ENCODE assay signal across 8 mouse cellular contexts in genomic region chrX:157817571-157818206, GRCm38 (mm10). TPM values are rescaled to one million over a fixed set of nuclear protein-coding genes. Genes with fewer than 3 reads are reported as not detected.
DNase-seq lines count a peak whose midpoint lies in the region; ATAC-seq and TF ChIP-seq lines count a peak whose summit lies in the region.

No protein-coding gene starts in this region.

- peak overlapping the region; percentile 56 for H3K4me2 ChIP-seq in hindbrain, embryonic 15.5 days
- H3K4me2 ChIP-seq in midbrain, postnatal 0 days (ENCODE audit: low read depth, low read length, poor library complexity, severe bottlenecking): peak overlapping the region; percentile 44

- H3K9me3 ChIP-seq in hindbrain, embryonic 15.5 days: no peaks in the 10 kb centered on the region
- H3K9me3 ChIP-seq in midbrain, postnatal 0 days (ENCODE audit: low read length): no peaks in the 10 kb centered on the region

- TF ChIP-seq CTCF in gastrocnemius, adult 2 months (IDR thresholded peaks at IDR 0.05): no peak
- no peak for TF ChIP-seq CTCF in midbrain, postnatal 0 days (IDR thresholded peaks at IDR 0.05)

- peak overlapping the region; percentile 68 for H3K4me3 ChIP-seq in gastrocnemius, adult 2 months
- peak overlapping the region; percentile 25 for H3K4me3 ChIP-seq in hindbrain, embryonic 15.5 days
- H3K4me3 ChIP-seq in midbrain, postnatal 0 days (ENCODE audit: low read depth, low read length): peak overlapping the region; percentile 12; the same call in 1 of the 2 replicates

- intact Hi-C loops in gastrocnemius, adult 2 months (cut with DNase I): loop anchor here (5.0 kb wide), 1 partner anchor 70 kb away; no protein-coding TSS in a partner anchor

- H3K4me1 ChIP-seq in hindbrain, embryonic 15.5 days (replicated peaks): peaks cover 5% of the 10 kb centered on the region; the same call in 1 of the 2 replicates
- no peaks in the 10 kb centered on the region for H3K4me1 ChIP-seq in midbrain, postnatal 0 days (ENCODE audit: insufficient read depth, low read length)

- H3K36me3 ChIP-seq in hindbrain, embryonic 15.5 days: no peaks in the 10 kb centered on the region
- no peaks in the 10 kb centered on the region for H3K36me3 ChIP-seq in midbrain, postnatal 0 days (ENCODE audit: insufficient read depth, low read length)

- no peaks in the 10 kb centered on the region for H3K27me3 ChIP-seq in hindbrain, embryonic 15.5 days
- no peaks in the 10 kb centered on the region for H3K27me3 ChIP-seq in midbrain, postnatal 0 days (ENCODE audit: insufficient read depth, low read length)

- 0 out of 2 replicates have a peak overlapping the region, but pooled peaks have one; percentile 10 for H3K9ac ChIP-seq in hindbrain, embryonic 15.5 days
- peak overlapping the region; percentile 24; the same call in 1 of the 2 replicates for H3K9ac ChIP-seq in midbrain, postnatal 0 days (replicated peaks; ENCODE audit: low read length, poor library complexity, severe bottlenecking)

- ATAC-seq in hindbrain, embryonic 15.5 days (ENCODE audit: low FRiP score, low read depth): peak; percentile 68
- ATAC-seq in midbrain, postnatal 0 days (ENCODE audit: low FRiP score): peak; percentile 56

- WGBS in hindbrain, embryonic 15.5 days: 19% methylated on average over 31 of the region's 31 CpGs
- WGBS in midbrain, postnatal 0 days: 22% methylated on average over 30 of the region's 31 CpGs

- peak; percentile 19 for DNase-seq in adrenal gland, adult 2 months
- no peak for DNase-seq in adrenal gland, postnatal 4 days (ENCODE audit: low spot score in 2 of 2)
- peak; percentile 50 for DNase-seq in cerebellum, adult 8-10 months
- peak; percentile 79 for DNase-seq in gastrocnemius, adult 2 months
- peak; percentile 10 for DNase-seq in midbrain, postnatal 0 days (ENCODE audit: low spot score)
- no peak for DNase-seq in spleen, adult 18-20 months
- no peak for DNase-seq in ovary, adult 18-20 months (ENCODE audit: low spot score)

- peak overlapping the region; percentile 82 for H3K27ac ChIP-seq in gastrocnemius, adult 2 months
- no peak overlapping the region for H3K27ac ChIP-seq in hindbrain, embryonic 15.5 days (replicated peaks)
- no peak overlapping the region for H3K27ac ChIP-seq in midbrain, postnatal 0 days (ENCODE audit: low read depth, low read length)

RNA-seq across cellular contexts. Expression of gene Klhl34, which starts 0.5 kb away (rescaled TPM):
- not detected for total RNA-seq in adrenal gland, adult 2 months (2021)
- polyA plus RNA-seq in adrenal gland, adult 2 months (2012; rRNA removed): not detected in 2 replicates
- total RNA-seq in adrenal gland, postnatal 4 days (2021): not detected
- 10 to 100 TPM; 12.1 to 33.3 TPM for total RNA-seq in gastrocnemius, adult 2 months (2021)
- 2.1 and 2.4 TPM in 2 replicates for polyA plus RNA-seq in hindbrain, embryonic 15.5 days (2015; fragmentation: Nextera tagmentation; extraction: Ambion mirVana)
- total RNA-seq in midbrain, postnatal 0 days (2014; rRNA removed): not detected in 2 replicates
- 0.83 and 1.3 TPM in 2 replicates for polyA plus RNA-seq in midbrain, postnatal 0 days (2015; fragmentation: Nextera tagmentation; extraction: Ambion mirVana)

Comparison
In these comparisons a context has a peak if more than half of its experiments do, and no peak if none do; other contexts are left out.
1. DNase-seq: peak in adrenal gland, adult 2 months (single experiment), cerebellum, adult 8-10 months (single experiment), gastrocnemius, adult 2 months (single experiment) and midbrain, postnatal 0 days (single experiment); none in adrenal gland, postnatal 4 days (0 of 2), spleen, adult 18-20 months (0 of 2) and ovary, adult 18-20 months (single experiment).
2. H3K4me3 ChIP-seq: peak in every context shown above with its lines; median percentile 68 in gastrocnemius, adult 2 months; 25 in hindbrain, embryonic 15.5 days; 12 in midbrain, postnatal 0 days.
3. RNA of gene Klhl34, which starts 0.5 kb away (total RNA-seq): 12.1 to 33.3 TPM in gastrocnemius, adult 2 months; not detected in adrenal gland, postnatal 4 days, not detected in adrenal gland, adult 2 months and not detected in midbrain, postnatal 0 days; every median in the first group is over 10 times any median in the second.